Mouse (Mus musculus) frontal cortex, adult 2 months (tissue): Measurements from ENCODE around the gene Cfap43. TPM values are rescaled to one million over a fixed set of nuclear protein-coding genes. Genes with fewer than 3 reads are reported as not detected.

Source experiments
- DNase-seq, 2 experiments: peaks; one replicate each; pipeline ENCODE4 v3.0.0; 2022; ENCODE audit warnings: low spot score in 1 of 2; ENCODE audit errors: extremely low spot score in 1 of 2
- polyA plus RNA-seq: library from polyadenylated mRNA; depleted of rRNA; stranded (reverse); fragments of >200 nt; gene quantifications from 2 replicates; pipeline ENCODE4 v1.2.3, GENCODE M21; 2012; rRNA removed

Gene Cfap43
- polyA plus RNA-seq = 0.40 and 0.44 TPM in 2 replicates

GRCm38 (mm10) chr19:47919126-47919965, at the start of gene Cfap43, which contains the start of gene Itprip:
Cfap43 (minus strand) TSS chr19:47919287.
Itprip (minus strand) TSS chr19:47919299.
- DNase-seq = peak in 1 of 2 experiments; percentile 60

GRCm38 (mm10) chr19:47958181-47958580, 39.1 kb upstream of the Cfap43 start:
- DNase-seq = no peak

GRCm38 (mm10) chr19:47953169-47953568, 34.1 kb upstream of the Cfap43 start:
- no peak for DNase-seq

GRCm38 (mm10) chr19:47950946-47951345, 31.9 kb upstream of the Cfap43 start:
- DNase-seq = no peak

GRCm38 (mm10) chr19:47946821-47947465, 27.9 kb upstream of the Cfap43 start:
- DNase-seq = no peak

DNA sequence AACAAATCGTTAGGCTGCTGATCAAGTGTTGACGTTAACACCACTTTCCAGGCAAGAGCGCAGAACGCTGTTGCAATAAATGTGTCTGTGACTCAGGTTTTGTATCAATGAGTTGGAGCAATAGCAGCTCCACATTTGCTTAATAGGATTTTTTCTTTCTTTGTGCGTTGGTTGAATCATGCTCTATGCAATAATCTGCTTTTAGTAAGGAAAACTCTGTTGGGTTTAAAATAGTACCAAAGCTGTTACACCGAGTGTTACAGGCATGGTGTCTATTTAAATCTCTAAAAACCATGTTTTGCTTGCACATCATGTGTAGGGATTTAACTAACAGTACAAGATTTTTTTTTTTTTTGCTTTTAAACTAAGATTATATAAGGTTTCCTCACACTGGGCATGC, 20.3 kb upstream of the Cfap43 start:
- DNase-seq = peak in 1 of 2 experiments; percentile 58

- peak in 1 of 2 experiments; percentile 28 for DNase-seq
Measured at GRCm38 (mm10) chr19:47937443-47938406, 18.6 kb upstream of the Cfap43 start, which contains the start of gene Cfap58. Cfap58 (plus strand) TSS chr19:47937675.

DNA sequence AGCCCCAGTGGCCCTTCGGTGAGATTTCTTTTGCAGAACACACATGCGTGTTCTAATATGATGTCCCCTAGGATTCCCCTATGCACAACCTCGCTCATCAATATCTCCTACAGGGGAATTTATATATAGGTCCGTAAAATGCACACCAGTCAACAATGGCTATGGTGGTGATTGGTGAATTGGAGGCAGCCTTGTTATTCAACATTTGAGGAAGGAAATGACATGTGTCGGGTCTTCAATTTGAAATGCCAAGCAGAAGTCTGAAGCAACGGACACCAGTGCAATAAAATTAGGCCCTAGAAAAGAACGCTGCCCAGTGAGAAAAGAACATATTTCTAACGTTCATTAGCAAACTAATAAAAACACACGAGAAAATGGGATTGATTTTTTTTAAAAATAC, 17.9 kb upstream of the Cfap43 start:
- no peak for DNase-seq

DNA sequence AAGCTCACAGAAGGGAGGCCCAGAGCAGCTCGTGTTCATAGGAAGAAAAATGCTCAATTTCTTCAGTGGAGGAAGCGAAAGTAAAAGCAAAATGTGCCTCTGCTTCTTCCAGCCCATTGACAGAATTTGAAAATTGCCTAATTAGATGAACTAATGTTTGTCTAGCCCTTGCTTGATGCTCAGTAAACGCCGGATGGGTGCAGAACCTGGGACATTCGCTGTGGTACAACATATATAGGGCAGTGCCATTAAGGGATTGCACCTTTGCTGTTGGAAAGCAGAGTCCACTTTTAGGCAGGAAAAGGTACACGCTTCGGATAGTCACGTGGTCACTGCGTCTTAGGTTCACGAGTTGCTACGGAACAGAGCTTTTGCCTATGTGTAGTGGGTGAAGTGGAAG, 17.4 kb upstream of the Cfap43 start:
- DNase-seq = no peak

DNA sequence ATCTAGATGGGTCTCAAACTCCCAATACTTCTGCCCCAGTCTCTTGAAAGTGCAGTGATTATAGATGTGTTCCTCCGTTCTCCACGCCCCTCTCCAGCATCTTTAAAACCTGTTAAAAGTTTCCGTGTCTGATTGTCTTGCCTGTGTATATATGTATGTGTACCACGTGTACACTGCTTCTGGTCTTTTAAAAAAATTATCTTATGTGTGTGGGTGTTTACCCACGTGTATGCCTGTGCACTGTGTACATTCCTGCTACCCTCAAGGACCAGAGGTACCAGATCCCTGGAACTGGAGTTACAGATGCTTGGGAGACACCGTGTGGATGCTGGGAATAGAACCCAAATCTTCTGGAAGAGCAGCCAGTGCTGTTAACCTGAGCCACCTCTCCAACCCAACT, 16.4 kb upstream of the Cfap43 start:
- no peak for DNase-seq

DNA sequence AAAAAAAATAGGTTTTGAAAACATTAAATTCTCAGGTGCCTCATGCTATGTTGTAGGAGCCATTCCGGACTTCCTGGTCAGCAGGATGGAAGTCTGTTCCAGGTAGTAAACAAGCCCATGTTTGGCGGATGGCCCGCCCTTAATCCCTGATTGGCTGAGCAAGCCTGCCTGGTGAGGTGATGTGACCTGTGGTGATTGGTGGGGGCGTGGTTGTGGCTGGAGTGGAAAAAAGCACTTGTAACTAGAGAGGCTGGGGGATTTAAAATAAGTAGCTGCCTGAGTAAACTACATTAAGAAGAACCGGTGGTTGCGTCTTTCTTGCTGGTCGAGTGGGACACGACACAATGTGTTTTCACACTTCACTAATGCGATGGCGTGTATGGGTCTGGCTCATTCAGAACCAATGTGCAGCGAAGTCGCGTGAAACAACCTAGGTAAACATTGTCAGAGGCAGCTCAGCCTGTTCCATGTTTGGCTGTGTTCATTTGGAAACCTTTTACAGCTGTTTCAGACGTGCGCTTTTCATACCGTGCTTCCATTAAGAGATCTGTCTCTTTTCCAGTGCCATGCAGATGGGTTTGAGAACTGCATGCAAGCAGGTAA, 15.7 kb upstream of the Cfap43 start:
- DNase-seq = no peak

DNA sequence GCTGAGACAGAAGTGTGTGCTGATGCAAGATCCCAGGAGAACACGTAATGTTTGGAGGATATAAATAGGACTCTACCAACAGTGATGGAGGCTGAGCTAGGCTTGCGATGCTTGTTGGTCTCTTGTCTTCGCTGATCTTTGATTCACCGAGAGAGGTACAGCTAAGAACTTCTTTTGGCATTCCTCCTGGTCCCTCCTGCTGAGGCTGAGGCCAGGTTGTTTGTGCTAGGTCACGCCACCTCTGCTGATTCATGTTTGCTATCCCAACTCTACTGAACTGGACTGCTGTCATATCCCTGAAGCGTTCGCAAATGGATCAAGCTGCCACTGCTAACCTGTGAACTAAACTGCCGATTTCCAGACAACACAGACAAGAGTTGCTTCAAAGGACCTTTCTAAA, 15.1 kb upstream of the Cfap43 start:
- no peak for DNase-seq

GRCm38 (mm10) chr19:47931982-47932638, 13.0 kb upstream of the Cfap43 start:
- peak in 1 of 2 experiments; percentile 49 for DNase-seq

- DNase-seq = no peak
Measured at GRCm38 (mm10) chr19:47929043-47929442, 10.0 kb upstream of the Cfap43 start.

DNA sequence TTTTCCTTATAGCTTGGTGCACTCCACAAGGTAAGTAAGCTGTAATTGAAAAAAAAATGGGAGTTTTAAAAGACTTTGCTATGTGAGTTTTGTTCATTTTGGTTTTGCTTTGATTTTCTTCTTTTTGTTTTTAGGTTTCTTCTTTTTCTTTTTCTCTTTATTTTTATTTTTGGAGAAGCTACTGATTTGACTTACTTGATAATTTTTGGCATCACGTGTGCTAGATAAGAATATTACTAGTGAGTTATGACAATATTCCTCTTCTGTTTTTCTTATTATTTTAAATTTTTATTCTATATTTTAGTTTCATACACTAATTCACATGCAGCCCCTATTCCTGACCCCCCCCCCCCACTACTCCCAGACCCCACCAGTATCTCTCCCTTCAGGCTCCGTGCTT, 7.9 kb upstream of the Cfap43 start:
- no peak for DNase-seq

GRCm38 (mm10) chr19:47925819-47926218, 6.7 kb upstream of the Cfap43 start:
- DNase-seq = no peak

GRCm38 (mm10) chr19:47919966-47920375, 884 bp upstream of the Cfap43 start:
- DNase-seq = no peak

GRCm38 (mm10) chr19:47918455-47919101, 509 bp downstream of the Cfap43 start:
- DNase-seq = no peak

DNA sequence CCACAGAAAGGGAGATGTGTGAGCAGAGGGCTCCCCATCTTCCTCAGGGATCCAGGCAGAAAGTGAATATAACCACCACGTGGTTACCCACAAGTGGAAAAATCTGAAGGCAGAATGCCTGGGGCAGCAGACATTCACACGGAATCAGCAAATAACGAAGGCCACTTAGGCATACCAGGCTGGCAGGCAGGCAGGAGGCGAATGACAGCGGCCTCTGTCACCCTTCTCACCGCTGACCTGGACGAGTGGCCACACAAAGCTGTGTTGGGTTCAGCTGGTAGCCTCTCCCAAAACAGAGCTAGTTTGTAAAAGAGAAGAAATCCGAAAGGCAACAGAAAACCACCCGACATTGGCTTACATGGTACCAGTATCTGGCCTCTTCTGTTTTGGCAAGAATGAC, 1.1 kb downstream of the Cfap43 start:
- DNase-seq = no peak
